Mouse (Mus musculus): ENCODE measurements around the gene Mpdu1. TPM values are rescaled to one million over a fixed set of nuclear protein-coding genes. Genes with fewer than 3 reads are reported as not detected.

Gene Mpdu1
- polyA plus RNA-seq, 1 experiment from 2014 or later = 69.9 TPM

GRCm38 (mm10) chr11:69693421-69693965 lies 31.1 kb upstream of the Mpdu1 start:
- no peak overlapping the region for H3K4me2 ChIP-seq (ENCODE audit: low read depth, low read length)
- H3K9me3 ChIP-seq (ENCODE audit: control insufficient read depth, low read length) = no peaks in the 10 kb centered on the region
- peaks cover 9% of the 10 kb centered on the region for H3K4me1 ChIP-seq (ENCODE audit: control insufficient read depth, insufficient read depth, low read length)
- H3K36me3 ChIP-seq (ENCODE audit: control insufficient read depth, insufficient read depth, low read length) = no peaks in the 10 kb centered on the region
- no peak overlapping the region for H3K4me3 ChIP-seq (ENCODE audit: low read length)
- H3K27me3 ChIP-seq (replicated peaks; ENCODE audit: control insufficient read depth, insufficient read depth, low read length) = no peaks in the 10 kb centered on the region
- H3K27ac ChIP-seq (ENCODE audit: low read length) = no peak overlapping the region
- no peak overlapping the region for H3K9ac ChIP-seq (ENCODE audit: low read depth, low read length)
- no peak for ATAC-seq
- 62% methylated on average over 11 of the region's 11 CpGs for WGBS

GRCm38 (mm10) chr11:69692863-69693262 lies 30.4 kb upstream of the Mpdu1 start:
- Histone ChIP-seq H3K4me2 (ENCODE audit: low read depth, low read length) (no peak overlapping the region), H3K4me1 (ENCODE audit: control insufficient read depth, insufficient read depth, low read length) (peaks cover 9% of the 10 kb centered on the region), H3K9ac (ENCODE audit: low read depth, low read length) (no peak overlapping the region), H3K36me3 (ENCODE audit: control insufficient read depth, insufficient read depth, low read length) (no peaks in the 10 kb centered on the region), H3K27ac (ENCODE audit: low read length) (no peak overlapping the region), H3K4me3 (ENCODE audit: low read length) (no peak overlapping the region), H3K27me3 (replicated peaks; ENCODE audit: control insufficient read depth, insufficient read depth, low read length) (no peaks in the 10 kb centered on the region), H3K9me3 (ENCODE audit: control insufficient read depth, low read length) (no peaks in the 10 kb centered on the region)
- ATAC-seq = peak; percentile 65
- 67% methylated on average over 6 of the region's 6 CpGs for WGBS

GRCm38 (mm10) chr11:69692196-69692811 lies 29.9 kb upstream of the Mpdu1 start:
- Histone ChIP-seq H3K36me3 (ENCODE audit: control insufficient read depth, insufficient read depth, low read length) (no peaks in the 10 kb centered on the region), H3K27ac (ENCODE audit: low read length) (no peak overlapping the region), H3K9me3 (ENCODE audit: control insufficient read depth, low read length) (no peaks in the 10 kb centered on the region), H3K4me3 (ENCODE audit: low read length) (no peak overlapping the region), H3K4me1 (ENCODE audit: control insufficient read depth, insufficient read depth, low read length) (peaks cover 9% of the 10 kb centered on the region), H3K27me3 (replicated peaks; ENCODE audit: control insufficient read depth, insufficient read depth, low read length) (no peaks in the 10 kb centered on the region), H3K9ac (ENCODE audit: low read depth, low read length) (no peak overlapping the region), H3K4me2 (ENCODE audit: low read depth, low read length) (no peak overlapping the region)
- WGBS = 72% methylated on average over 9 of the region's 9 CpGs
- no peak for ATAC-seq

- H3K9me3 ChIP-seq (ENCODE audit: control insufficient read depth, low read length) = no peaks in the 10 kb centered on the region
- H3K27ac ChIP-seq (ENCODE audit: low read length) = no peak overlapping the region
- no peaks in the 10 kb centered on the region for H3K27me3 ChIP-seq (replicated peaks; ENCODE audit: control insufficient read depth, insufficient read depth, low read length)
- no peak overlapping the region for H3K9ac ChIP-seq (ENCODE audit: low read depth, low read length)
- WGBS = 92% methylated on average over 1 of the region's 1 CpGs
- H3K4me3 ChIP-seq (ENCODE audit: low read length) = no peak overlapping the region
- no peak for ATAC-seq
- H3K4me2 ChIP-seq (ENCODE audit: low read depth, low read length) = no peak overlapping the region
- H3K36me3 ChIP-seq (ENCODE audit: control insufficient read depth, insufficient read depth, low read length) = no peaks in the 10 kb centered on the region
- peaks cover 24% of the 10 kb centered on the region for H3K4me1 ChIP-seq (ENCODE audit: control insufficient read depth, insufficient read depth, low read length)
Observed at GRCm38 (mm10) chr11:69689891-69690290, 27.4 kb upstream of the Mpdu1 start.

DNA sequence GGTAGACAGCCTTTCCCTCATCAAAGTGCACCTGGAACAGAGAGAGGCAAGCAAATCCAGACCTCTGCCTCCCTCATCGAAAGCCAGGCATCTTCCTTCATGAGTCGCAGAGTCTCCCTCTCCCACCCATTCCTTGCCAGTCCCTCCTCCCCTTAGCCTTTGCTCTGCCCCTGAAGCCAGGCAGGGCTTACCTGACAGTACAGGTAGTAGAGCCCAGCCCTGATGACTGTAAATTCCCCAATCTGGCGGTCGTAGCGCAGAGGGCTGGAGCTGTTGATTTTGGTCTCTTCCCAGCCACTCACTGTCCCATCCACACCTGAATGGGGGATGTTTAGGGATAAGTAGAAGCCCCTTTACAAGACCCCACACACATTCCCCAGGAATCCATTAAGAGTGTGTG lies 24.6 kb upstream of the Mpdu1 start:
- 52% methylated on average over 5 of the region's 5 CpGs for WGBS
- Histone ChIP-seq H3K36me3 (ENCODE audit: control insufficient read depth, insufficient read depth, low read length) (no peaks in the 10 kb centered on the region), H3K4me2 (ENCODE audit: low read depth, low read length) (no peak overlapping the region), H3K27ac (ENCODE audit: low read length) (0 out of 2 replicates have a peak overlapping the region, but pooled peaks have one; percentile 43), H3K4me1 (ENCODE audit: control insufficient read depth, insufficient read depth, low read length) (peaks cover 31% of the 10 kb centered on the region), H3K9ac (ENCODE audit: low read depth, low read length) (peak overlapping the region; percentile 36), H3K4me3 (ENCODE audit: low read length) (no peak overlapping the region), H3K27me3 (replicated peaks; ENCODE audit: control insufficient read depth, insufficient read depth, low read length) (no peaks in the 10 kb centered on the region), H3K9me3 (ENCODE audit: control insufficient read depth, low read length) (no peaks in the 10 kb centered on the region)
- no peak for ATAC-seq

DNA sequence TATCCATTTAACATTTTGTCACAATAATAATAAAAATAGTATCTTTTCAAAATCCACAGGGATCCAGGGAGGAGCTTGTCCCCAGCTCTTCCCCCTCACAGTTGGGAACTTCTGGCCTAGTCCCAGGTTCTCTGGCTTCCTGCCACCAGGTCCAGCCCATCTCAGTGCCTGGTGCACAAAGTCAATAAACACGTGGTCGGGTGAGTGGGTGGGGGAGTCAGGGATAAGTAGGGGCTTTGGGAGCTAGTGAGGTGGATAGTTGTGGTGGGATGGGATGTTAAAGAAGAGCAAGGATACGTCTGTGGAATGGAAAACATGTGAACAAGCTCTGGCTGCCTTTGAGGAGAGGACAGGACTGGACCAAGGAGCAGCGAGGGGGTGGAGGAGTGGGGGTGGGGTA lies 23.9 kb upstream of the Mpdu1 start:
- H3K4me1 ChIP-seq (ENCODE audit: control insufficient read depth, insufficient read depth, low read length) = peaks cover 31% of the 10 kb centered on the region
- H3K9ac ChIP-seq (ENCODE audit: low read depth, low read length) = peak overlapping the region; percentile 36; the same call in 1 of the 2 replicates
- 0 out of 2 replicates have a peak overlapping the region, but pooled peaks have one; percentile 10 for H3K4me2 ChIP-seq (ENCODE audit: low read depth, low read length)
- H3K36me3 ChIP-seq (ENCODE audit: control insufficient read depth, insufficient read depth, low read length) = no peaks in the 10 kb centered on the region
- ATAC-seq = no peak
- peak overlapping the region; percentile 43 for H3K27ac ChIP-seq (ENCODE audit: low read length)
- H3K9me3 ChIP-seq (ENCODE audit: control insufficient read depth, low read length) = no peaks in the 10 kb centered on the region
- no peaks in the 10 kb centered on the region for H3K27me3 ChIP-seq (replicated peaks; ENCODE audit: control insufficient read depth, insufficient read depth, low read length)
- no peak overlapping the region for H3K4me3 ChIP-seq (ENCODE audit: low read length)
- WGBS = 18% methylated on average over 4 of the region's 4 CpGs

DNA sequence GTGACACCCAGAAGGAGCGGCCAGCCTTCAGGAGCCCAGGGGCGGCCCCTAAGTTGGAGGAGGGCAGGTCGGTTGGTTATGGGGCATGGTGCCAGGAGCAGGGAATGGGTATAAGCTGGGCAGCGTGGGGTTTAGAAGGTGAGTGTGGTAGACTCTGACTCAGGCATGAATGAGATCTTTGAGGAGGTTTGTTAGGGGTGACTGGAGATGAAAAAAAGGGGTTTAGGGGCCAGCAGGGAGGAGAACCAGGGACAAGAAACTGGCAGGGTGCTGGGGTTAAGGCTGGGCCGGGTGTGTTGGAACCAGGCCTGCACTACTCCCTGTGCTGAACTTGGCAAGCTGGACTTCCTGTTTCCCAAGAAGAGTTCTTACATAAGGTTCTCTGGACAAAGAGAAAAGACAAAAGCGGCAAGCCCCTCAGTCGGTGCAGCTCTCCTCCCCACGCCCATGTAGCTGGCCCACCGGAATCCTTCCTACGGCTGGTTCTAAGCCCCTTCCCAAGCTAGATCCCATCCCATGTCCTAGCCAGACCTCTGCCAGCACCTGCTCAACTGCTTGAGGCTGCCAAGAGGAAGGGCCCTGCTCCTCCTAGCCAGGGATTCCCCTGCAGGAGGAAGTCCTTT lies 23.2 kb upstream of the Mpdu1 start, which contains the start of gene Tnfsf13:
Tnfsf13 (minus strand) TSS at position 259 of the 623 bp plus-strand sequence.
- Histone ChIP-seq H3K9me3 (ENCODE audit: control insufficient read depth, low read length) (no peaks in the 10 kb centered on the region), H3K27me3 (replicated peaks; ENCODE audit: control insufficient read depth, insufficient read depth, low read length) (no peaks in the 10 kb centered on the region), H3K4me2 (ENCODE audit: low read depth, low read length) (0 out of 2 replicates have a peak within 1 kb of the TSS, but pooled peaks have one; percentile 10), H3K4me1 (ENCODE audit: control insufficient read depth, insufficient read depth, low read length) (peaks cover 36% of the 10 kb centered on the region), H3K9ac (ENCODE audit: low read depth, low read length) (peak within 1 kb of the TSS; percentile 55), H3K4me3 (ENCODE audit: low read length) (no peak within 1 kb of the TSS), H3K36me3 (ENCODE audit: control insufficient read depth, insufficient read depth, low read length) (no peaks in the 10 kb centered on the region), H3K27ac (ENCODE audit: low read length) (peak within 1 kb of the TSS; percentile 43)
- ATAC-seq = no peak
- 62% methylated on average over 10 of the region's 10 CpGs for WGBS

DNA sequence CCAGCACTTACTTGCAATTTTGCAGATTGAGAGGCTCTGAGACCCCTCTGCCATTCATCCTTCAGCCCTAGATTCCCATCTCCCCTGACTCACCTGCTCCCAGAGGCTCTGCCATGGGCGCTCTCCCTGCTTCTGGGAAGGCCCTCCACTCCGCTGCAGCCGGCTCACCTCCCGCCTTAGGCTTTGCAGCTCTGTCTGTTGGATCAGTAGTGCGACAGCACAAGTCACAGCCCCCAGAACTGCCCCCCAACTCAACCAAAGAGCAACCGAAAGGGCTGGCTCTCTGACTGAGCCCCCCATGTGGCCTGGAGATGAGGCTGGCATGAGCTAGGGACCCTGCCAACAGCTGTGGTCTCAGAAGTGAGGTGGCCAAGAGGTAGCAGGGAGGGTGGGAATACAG lies 22.5 kb upstream of the Mpdu1 start:
- no peak for ATAC-seq
- H3K4me3 ChIP-seq (ENCODE audit: low read length) = no peak overlapping the region

GRCm38 (mm10) chr11:69684128-69684745 lies 21.8 kb upstream of the Mpdu1 start:
- H3K27me3 ChIP-seq (replicated peaks; ENCODE audit: control insufficient read depth, insufficient read depth, low read length) = no peaks in the 10 kb centered on the region
- 79% methylated on average over 12 of the region's 12 CpGs for WGBS
- H3K27ac ChIP-seq (ENCODE audit: low read length) = peak overlapping the region; percentile 70
- H3K4me1 ChIP-seq (ENCODE audit: control insufficient read depth, insufficient read depth, low read length) = peaks cover 41% of the 10 kb centered on the region
- ATAC-seq = peak; percentile 37
- H3K4me3 ChIP-seq (ENCODE audit: low read length) = no peak overlapping the region
- H3K9ac ChIP-seq (ENCODE audit: low read depth, low read length) = peak overlapping the region; percentile 41; the same call in 1 of the 2 replicates
- H3K36me3 ChIP-seq (ENCODE audit: control insufficient read depth, insufficient read depth, low read length) = no peaks in the 10 kb centered on the region
- H3K4me2 ChIP-seq (ENCODE audit: low read depth, low read length) = no peak overlapping the region
- H3K9me3 ChIP-seq (ENCODE audit: control insufficient read depth, low read length) = no peaks in the 10 kb centered on the region

More for the DNA sequence above, 22.5 kb upstream of the Mpdu1 start:
- Histone ChIP-seq H3K27ac (ENCODE audit: low read length) (no peak overlapping the region), H3K27me3 (replicated peaks; ENCODE audit: control insufficient read depth, insufficient read depth, low read length) (no peaks in the 10 kb centered on the region), H3K4me2 (ENCODE audit: low read depth, low read length) (no peak overlapping the region), H3K4me1 (ENCODE audit: control insufficient read depth, insufficient read depth, low read length) (peaks cover 41% of the 10 kb centered on the region), H3K36me3 (ENCODE audit: control insufficient read depth, insufficient read depth, low read length) (no peaks in the 10 kb centered on the region), H3K9me3 (ENCODE audit: control insufficient read depth, low read length) (no peaks in the 10 kb centered on the region), H3K9ac (ENCODE audit: low read depth, low read length) (peak overlapping the region; percentile 48)
- 89% methylated on average over 6 of the region's 6 CpGs for WGBS

Measured in intestine, embryonic 16.5 days (tissue).